8 mouse cellular contexts compared by ENCODE assay signal in the genomic region with DNA sequence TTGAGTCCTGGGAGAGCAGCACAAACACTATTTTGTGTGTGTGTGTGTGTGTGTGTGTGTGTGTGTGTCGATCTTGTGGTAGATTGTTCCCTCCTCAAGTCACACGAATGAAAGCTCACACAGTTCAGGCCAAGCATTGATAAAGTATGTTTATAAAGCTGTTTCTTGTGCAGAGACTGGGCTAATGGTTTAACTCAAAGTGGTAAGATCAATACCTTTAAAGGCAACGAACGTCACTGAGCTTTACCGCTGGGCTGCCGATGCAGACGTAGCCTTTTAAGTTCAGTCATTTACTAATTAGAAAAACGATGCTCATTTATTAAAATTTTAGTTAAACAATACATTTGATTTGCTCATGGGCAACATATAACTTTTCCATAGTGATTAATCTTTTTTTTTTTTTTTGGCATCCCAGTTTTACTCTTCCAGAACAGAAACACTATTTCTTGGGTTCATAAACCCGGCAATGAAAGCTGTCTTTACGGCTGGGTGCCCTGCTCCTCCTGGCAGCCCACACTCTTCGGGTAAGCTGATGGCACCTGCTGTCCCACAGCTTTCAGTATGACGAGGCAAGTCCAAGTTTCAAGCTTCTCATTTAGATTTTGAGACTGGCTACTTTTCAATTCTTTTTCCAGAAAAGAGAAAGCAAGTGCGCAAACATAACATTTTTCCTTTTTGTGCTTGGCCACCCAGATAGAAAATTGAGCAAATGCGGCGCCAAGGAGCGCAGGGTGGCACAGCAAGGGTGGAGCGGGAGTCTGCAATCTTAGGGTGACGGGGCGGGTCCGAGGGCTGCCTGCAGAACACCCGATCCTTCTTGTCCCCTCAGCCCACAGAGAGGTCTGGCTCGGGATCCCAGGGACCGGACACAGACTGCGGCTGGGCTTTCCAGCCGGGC. TPM values are rescaled to one million over a fixed set of nuclear protein-coding genes. Genes with fewer than 3 reads are reported as not detected.
DNase-seq lines count a peak whose midpoint lies in the region; ATAC-seq and TF ChIP-seq lines count a peak whose summit lies in the region.

No protein-coding gene starts in this region.

- peak overlapping the region; percentile 100 for H3K27ac ChIP-seq in heart, embryonic 14.5 days (replicated peaks in 1 of 2; ENCODE audit: control insufficient read depth in 1 of 2, insufficient read depth in 1 of 2, low read depth in 2 of 2, low read length in 2 of 2)
- peak overlapping the region; percentile 58; the same call in 1 of the 2 replicates for H3K27ac ChIP-seq in CH12.LX (ENCODE audit: insufficient read depth, low read depth)

- no peak for TF ChIP-seq CTCF in CH12.LX (conservative IDR thresholded peaks at IDR 0.05 in 1 of 2, IDR thresholded peaks at IDR 0.05 in 1 of 2; ENCODE audit: low read depth in 2 of 2, low read length in 2 of 2)

- no peak for TF ChIP-seq POLR2A in CH12.LX (IDR thresholded peaks at IDR 0.05; ENCODE audit: low read depth, low read length)
- no peak for TF ChIP-seq POLR2A in myocyte (IDR thresholded peaks at IDR 0.05; ENCODE audit: insufficient read length, low read depth)

- no peak; the same call in 1 of the 2 replicates for ATAC-seq in heart, embryonic 14.5 days (ENCODE audit: insufficient number of reproducible peaks, insufficient read depth, low FRiP score, low read depth)
- peak; percentile 45 for ATAC-seq in inflammation-experienced regulatory T-cells, adult 6 months
- no peak for ATAC-seq in granulocyte monocyte progenitor cell, adult 5-6 weeks (replicated peaks; ENCODE audit: poor library complexity, severe bottlenecking)

- TF ChIP-seq EP300 in CH12.LX (IDR thresholded peaks at IDR 0.05; ENCODE audit: low read length), result peak; percentile 89

- H3K9me3 ChIP-seq in heart, embryonic 14.5 days (ENCODE audit: control insufficient read depth, low read length), result no peaks in the 10 kb centered on the region
- H3K9me3 ChIP-seq in CH12.LX (replicated peaks; ENCODE audit: low read length), result no peaks in the 10 kb centered on the region

- no peaks in the 10 kb centered on the region for H3K27me3 ChIP-seq in heart, embryonic 14.5 days (ENCODE audit: control insufficient read depth, insufficient read depth, low read length)
- H3K27me3 ChIP-seq in CH12.LX (replicated peaks), result no peaks in the 10 kb centered on the region
- no peaks in the 10 kb centered on the region for H3K27me3 ChIP-seq in myocyte (ENCODE audit: control insufficient read depth, insufficient read depth, insufficient read length)

- H3K4me1 ChIP-seq in heart, embryonic 14.5 days (ENCODE audit: control insufficient read depth in 2 of 2, insufficient read depth in 2 of 2, low read length in 2 of 2), result peaks cover 2 to 23% of the 10 kb centered on the region in 2 experiments; a peak in 3 of 4 replicates
- H3K4me1 ChIP-seq in CH12.LX (ENCODE audit: control insufficient read depth in 1 of 2, insufficient read depth in 2 of 2), result peaks cover 0 to 27% of the 10 kb centered on the region in 2 experiments; a peak in 2 of 4 replicates

- peak overlapping the region; percentile 66 for H3K4me2 ChIP-seq in heart, embryonic 14.5 days (ENCODE audit: low read length)
- H3K4me2 ChIP-seq in CH12.LX (ENCODE audit: insufficient read depth, low read depth, poor library complexity, severe bottlenecking) (peak overlapping the region; percentile 88), myocyte (ENCODE audit: low read depth) (peak overlapping the region; percentile 93)

- no peaks in the 10 kb centered on the region for H3K36me3 ChIP-seq in heart, embryonic 14.5 days (ENCODE audit: control insufficient read depth, insufficient read depth, low read length)
- no peaks in the 10 kb centered on the region for H3K36me3 ChIP-seq in CH12.LX (replicated peaks in 1 of 2; ENCODE audit: control insufficient read depth in 1 of 2, insufficient read depth in 1 of 2, low read length in 1 of 2)
- no peaks in the 10 kb centered on the region for H3K36me3 ChIP-seq in myocyte (ENCODE audit: control insufficient read depth, insufficient read depth)

- dilution Hi-C loops in CH12.LX (cut with MboI; ENCODE audit: extremely low pct_ligation_motif_present, extremely low pct_unique_long_range_greater_than_20kb, low sequenced_read_pairs), result no loop called here

- H3K9ac ChIP-seq in heart, embryonic 14.5 days (ENCODE audit: low read length), result peak overlapping the region; percentile 100
- H3K9ac ChIP-seq in CH12.LX (ENCODE audit: insufficient read depth, low read depth), result peak overlapping the region; percentile 91

- no peak for TF ChIP-seq RAD21 in CH12.LX (IDR thresholded peaks at IDR 0.05; ENCODE audit: low read depth, low read length)

- DNase-seq in heart, adult 8-10 months (ENCODE audit: low spot score), result no peak
- DNase-seq in CH12.LX (ENCODE audit: extremely low read depth), result peak; percentile 78
- peak; percentile 20 for DNase-seq in embryo, embryonic 9.5 days (ENCODE audit: extremely low spot score)
- DNase-seq in B cell, adult 2 months, result no peak

- in situ Hi-C loops in CH12.LX (cut with MboI; ENCODE audit: low pct_ligation_motif_present, low pct_unique_long_range_greater_than_20kb, low sequenced_read_pairs), result no loop called here

- H3K79me2 ChIP-seq in CH12.LX (replicated peaks; ENCODE audit: control insufficient read depth, extremely low read depth, insufficient read depth, poor library complexity, severe bottlenecking) (peaks cover 13% of the 10 kb centered on the region), myocyte (ENCODE audit: control insufficient read depth, insufficient read depth) (peaks cover 40% of the 10 kb centered on the region)

- 10% methylated on average over 25 of the region's 25 CpGs for WGBS in heart, embryonic 14.5 days

- H3K4me3 ChIP-seq in heart, embryonic 14.5 days (ENCODE audit: control insufficient read depth in 1 of 2, insufficient read depth in 1 of 2, low read depth in 1 of 2, low read length in 2 of 2), result peak overlapping the region; percentile 81 to 88
- H3K4me3 ChIP-seq in CH12.LX (replicated peaks in 1 of 3; ENCODE audit: low read depth in 2 of 3, low read length in 2 of 3, poor library complexity in 1 of 3) (peak overlapping the region; percentile 48 to 95 (median 90)), myocyte (peak overlapping the region; percentile 70)

- H3ac ChIP-seq in myocyte (ENCODE audit: control insufficient read depth, insufficient read length), result peak overlapping the region; percentile 97

TF ChIP-seq in CH12.LX, 34 proteins besides CTCF, POLR2A, EP300 and RAD21 (continues in another document):
- peak; percentile 91 for TF ChIP-seq JUND (conservative IDR thresholded peaks at IDR 0.05; ENCODE audit: low read depth, low read length)
- TF ChIP-seq IRF4 (IDR thresholded peaks at IDR 0.05; ENCODE audit: low read depth, low read length), result peak; percentile 95
- no peak for TF ChIP-seq ZMIZ1 (IDR thresholded peaks at IDR 0.05; ENCODE audit: low read depth, low read length)
- 0 out of 2 replicates have a peak, but pooled peaks have one; percentile 16 for TF ChIP-seq MYC (IDR thresholded peaks at IDR 0.05; ENCODE audit: low read depth, low read length)
- TF ChIP-seq MAFK (IDR thresholded peaks at IDR 0.05; ENCODE audit: insufficient replicate concordance, low read length), result peak; percentile 73
- TF ChIP-seq ETS1 (conservative IDR thresholded peaks at IDR 0.05; ENCODE audit: low read depth, low read length), result peak; percentile 41; the same call in 1 of the 2 replicates
- TF ChIP-seq TCF12 (IDR thresholded peaks at IDR 0.05; ENCODE audit: low read depth, low read length), result peak; percentile 80; the same call in 1 of the 2 replicates
- TF ChIP-seq MAX (IDR thresholded peaks at IDR 0.05; ENCODE audit: low read length), result 0 out of 2 replicates have a peak, but pooled peaks have one; percentile 16
- TF ChIP-seq ZNF384 (IDR thresholded peaks at IDR 0.05; ENCODE audit: low read depth, low read length), result peak; percentile 58; the same call in 1 of the 2 replicates
- TF ChIP-seq BHLHE40 (IDR thresholded peaks at IDR 0.05; ENCODE audit: low read depth, low read length), result peak; percentile 83
- peak; percentile 51; the same call in 1 of the 2 replicates for TF ChIP-seq MEF2A (IDR thresholded peaks at IDR 0.05; ENCODE audit: borderline replicate concordance, low read depth, low read length)
- TF ChIP-seq SIN3A (IDR thresholded peaks at IDR 0.05; ENCODE audit: low read length), result no peak

TF ChIP-seq in myocyte, 11 proteins besides CTCF, POLR2A, EP300 and RAD21:
- no peak for TF ChIP-seq USF1 (IDR thresholded peaks at IDR 0.05; ENCODE audit: low read depth)
- peak in 2 of 3 experiments; percentile 53 to 63 for TF ChIP-seq MYOD1 (IDR thresholded peaks at IDR 0.05; ENCODE audit: control insufficient read depth in 1 of 3, insufficient read length in 2 of 3, low read depth in 2 of 3)
- no peak for TF ChIP-seq CEBPB (IDR thresholded peaks at IDR 0.05; ENCODE audit: insufficient read depth, poor library complexity, severe bottlenecking)

RNA-seq across cellular contexts. Expression of gene Itgb1, which starts 0.6 kb away (rescaled TPM):
- 416 and 432 TPM in 2 replicates for polyA plus RNA-seq in heart, embryonic 14.5 days (2014; fragmentation: Nextera tagmentation; extraction: Ambion mirVana)
- 100 to 1,000 TPM; 294 to 330 (median 319) TPM for total RNA-seq in heart, adult 8-10 months (2022)
- total RNA-seq in CH12.LX (2012; rRNA removed) (62.4 and 68.9 TPM in 2 replicates), CH12.LX (2014; rRNA removed) (127 and 135 TPM in 2 replicates)
- polyA plus RNA-seq in CH12.LX (2012; ENCODE audit: insufficient read length, low read depth) (160 and 172 TPM in 2 replicates), myocyte (2012; fragmentation: generic; extraction: Trizol) (232 TPM)
- polyA plus RNA-seq in inflammation-experienced regulatory T-cells, adult 6 months (2017; shearing (Covaris generic)), result 100 to 1,000 TPM; 160 to 315 (median 162) TPM
- 56.3 and 74.5 TPM in 2 replicates for total RNA-seq in granulocyte monocyte progenitor cell, adult 5-6 weeks (2014; fragmentation: Nextera tagmentation)
- 164 and 176 TPM in 2 replicates for total RNA-seq in granulocyte monocyte progenitor cell, adult 5-6 weeks (2017)

Comparison
In these comparisons a context has a peak if more than half of its experiments do, and no peak if none do; other contexts are left out.
1. DNase-seq: peak in CH12.LX (single experiment) and embryo, embryonic 9.5 days (single experiment); none in heart, adult 8-10 months (single experiment) and B cell, adult 2 months (0 of 2).
2. Peak in every context shown above with its lines, with median percentiles within 50 percentile points of each other: H3K4me2 ChIP-seq and H3K4me3 ChIP-seq.